Mouse (Mus musculus) ES-Bruce4 (cell line): Measurements from ENCODE around the gene Xntrpc. TPM values are rescaled to one million over a fixed set of nuclear protein-coding genes. Genes with fewer than 3 reads are reported as not detected.

ENCODE experiments used
- H3K27ac ChIP-seq: 2 replicates; pipeline ENCODE4 v1.5.1; 2012; ENCODE audit warnings: low read length, inconsistent platforms; ENCODE audit not compliant: insufficient read depth
- H3K27me3 ChIP-seq: 2 replicates; pipeline ENCODE4 v1.6.1; 2012; ENCODE audit warnings: mild to moderate bottlenecking, low read length, inconsistent platforms; ENCODE audit not compliant: control insufficient read depth, poor library complexity, insufficient read depth, severe bottlenecking
- H3K36me3 ChIP-seq: 2 replicates; pipeline ENCODE4 v1.6.1; 2012; ENCODE audit warnings: inconsistent platforms, mild to moderate bottlenecking, low read length, moderate library complexity; ENCODE audit not compliant: control insufficient read depth, poor library complexity, insufficient read depth, severe bottlenecking
- H3K4me1 ChIP-seq: one replicate; pipeline ENCODE4 v1.8.1; 2011; ENCODE audit warnings: low read length; ENCODE audit not compliant: control insufficient read depth, insufficient read depth
- H3K4me3 ChIP-seq: 2 replicates; pipeline ENCODE4 v1.5.1; 2011; ENCODE audit warnings: low read depth, mild to moderate bottlenecking, low read length
- H3K9ac ChIP-seq: 2 replicates; pipeline ENCODE4 v1.6.1; 2012; ENCODE audit warnings: low read depth, mild to moderate bottlenecking, inconsistent platforms; ENCODE audit not compliant: poor library complexity, severe bottlenecking
- H3K9me3 ChIP-seq: replicated peaks from 2 replicates; pipeline ENCODE4 v1.6.1; 2012; ENCODE audit warnings: mild to moderate bottlenecking, low read length, inconsistent platforms; ENCODE audit not compliant: control insufficient read depth, poor library complexity, insufficient read depth, severe bottlenecking
- CTCF ChIP-seq: IDR thresholded peaks from one replicate; pipeline ENCODE4 v1.8.1; 2011; ENCODE audit warnings: low read depth, low read length
- EP300 ChIP-seq: IDR thresholded peaks from 2 replicates; pipeline ENCODE4 v1.6.1; 2011; ENCODE audit warnings: low read depth, low read length; ENCODE audit not compliant: insufficient read depth
- POLR2A ChIP-seq: IDR thresholded peaks from one replicate; pipeline ENCODE4 v1.8.1; 2011; ENCODE audit warnings: low read length; ENCODE audit not compliant: insufficient read depth
- polyA plus RNA-seq: library from polyadenylated mRNA; stranded (reverse); fragments of >200 nt; gene quantifications from 2 replicates; pipeline ENCODE4 v1.2.4, GENCODE M21; 2011; ENCODE audit warnings: low read depth; ENCODE audit not compliant: missing spikeins, insufficient read depth, insufficient read length

Gene Xntrpc
- polyA plus RNA-seq, 1 experiment, result 0.76 TPM

- Histone ChIP-seq H3K27ac (no peak overlapping the region), H3K4me3 (no peak overlapping the region), H3K4me1 (no peaks in the 10 kb centered on the region), H3K9me3 (no peaks in the 10 kb centered on the region), H3K36me3 (no peaks in the 10 kb centered on the region; the same call in 1 of the 2 replicates), H3K9ac (no peak overlapping the region), H3K27me3 (no peaks in the 10 kb centered on the region)
- TF ChIP-seq CTCF (no peak), EP300 (no peak), POLR2A (no peak)
These were observed 4.2 kb upstream of the Xntrpc start for GRCm38 (mm10) chr7:102061353-102061752.

- H3K4me3 ChIP-seq, result no peak overlapping the region
- no peaks in the 10 kb centered on the region for H3K9me3 ChIP-seq
- H3K27ac ChIP-seq, result no peak overlapping the region
- no peaks in the 10 kb centered on the region for H3K27me3 ChIP-seq
- H3K9ac ChIP-seq, result no peak overlapping the region
- TF ChIP-seq POLR2A (no peak), CTCF (no peak), EP300 (no peak)
- no peaks in the 10 kb centered on the region for H3K4me1 ChIP-seq
- H3K36me3 ChIP-seq, result no peaks in the 10 kb centered on the region; the same call in 1 of the 2 replicates
These were observed 3.3 kb upstream of the Xntrpc start for GRCm38 (mm10) chr7:102062203-102062602.

GRCm38 (mm10) chr7:102063891-102064290 lies 1.6 kb upstream of the Xntrpc start:
- H3K9me3 ChIP-seq, result no peaks in the 10 kb centered on the region
- 0 out of 2 replicates have a peak overlapping the region, but pooled peaks have one; percentile 55 for H3K9ac ChIP-seq
- H3K4me1 ChIP-seq, result no peaks in the 10 kb centered on the region
- TF ChIP-seq CTCF (no peak), EP300 (no peak), POLR2A (no peak)
- H3K27me3 ChIP-seq, result no peaks in the 10 kb centered on the region
- H3K4me3 ChIP-seq, result no peak overlapping the region
- H3K36me3 ChIP-seq, result peaks cover 2% of the 10 kb centered on the region; the same call in 1 of the 2 replicates
- H3K27ac ChIP-seq, result no peak overlapping the region

GRCm38 (mm10) chr7:102064655-102065045 lies 863 bp upstream of the Xntrpc start:
- peak overlapping the region; percentile 55 for H3K9ac ChIP-seq
- TF ChIP-seq POLR2A (no peak), CTCF (no peak), EP300 (no peak)
- peak overlapping the region; percentile 90 for H3K4me3 ChIP-seq
- H3K36me3 ChIP-seq, result peaks cover 2% of the 10 kb centered on the region; the same call in 1 of the 2 replicates
- no peak overlapping the region for H3K27ac ChIP-seq
- no peaks in the 10 kb centered on the region for H3K4me1 ChIP-seq
- no peaks in the 10 kb centered on the region for H3K9me3 ChIP-seq
- no peaks in the 10 kb centered on the region for H3K27me3 ChIP-seq

- no peaks in the 10 kb centered on the region for H3K4me1 ChIP-seq
- H3K27me3 ChIP-seq, result no peaks in the 10 kb centered on the region
- peak overlapping the region; percentile 52 for H3K4me3 ChIP-seq
- H3K9me3 ChIP-seq, result no peaks in the 10 kb centered on the region
- TF ChIP-seq CTCF, result no peak
- TF ChIP-seq EP300, result no peak
- TF ChIP-seq POLR2A, result no peak
- H3K9ac ChIP-seq, result peak overlapping the region; percentile 55
- peaks cover 3% of the 10 kb centered on the region for H3K36me3 ChIP-seq
- no peak overlapping the region for H3K27ac ChIP-seq
These were observed 850 bp downstream of the Xntrpc start for GRCm38 (mm10) chr7:102066363-102066762.

GRCm38 (mm10) chr7:102076714-102077296 lies 11.3 kb downstream of the Xntrpc start:
- Histone ChIP-seq H3K4me3 (no peak overlapping the region), H3K27me3 (no peaks in the 10 kb centered on the region), H3K9ac (no peak overlapping the region), H3K9me3 (no peaks in the 10 kb centered on the region), H3K4me1 (no peaks in the 10 kb centered on the region), H3K36me3 (peaks cover 29% of the 10 kb centered on the region), H3K27ac (no peak overlapping the region)
- TF ChIP-seq POLR2A (no peak), CTCF (peak; percentile 67)
